Comparison of ENCODE assay signal across 23 mouse cellular contexts in the genomic region with DNA sequence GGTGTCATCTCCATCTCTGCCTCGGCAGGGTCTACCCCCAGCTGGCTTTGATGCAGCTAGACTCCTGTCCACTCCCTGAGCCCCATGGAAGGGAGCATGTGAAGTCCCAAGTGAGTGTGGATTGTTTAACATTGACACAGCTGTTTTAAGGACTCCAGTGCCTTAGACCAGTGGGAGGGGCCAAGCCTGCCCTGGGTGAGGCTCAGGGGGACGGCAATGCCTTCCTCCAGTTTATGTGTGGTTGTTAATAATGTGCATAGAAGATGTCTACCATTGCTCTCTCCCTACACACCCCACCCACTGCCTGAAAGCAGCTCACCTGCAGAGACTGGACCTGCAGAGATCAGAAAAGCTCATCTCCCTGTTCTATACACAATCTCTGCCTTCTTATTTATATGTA. TPM values are rescaled to one million over a fixed set of nuclear protein-coding genes. Genes with fewer than 3 reads are reported as not detected.
"Had no signal": no experiment of that assay in that cellular context is flagged by ENCODE, and none has a peak within 500 bp of the region (broad histone marks: within the 10 kb centered on the region; RNA-seq: fewer than 3 reads in every experiment).

No protein-coding gene starts in this region.

- DNase-seq: kidney, adult 11 months; kidney, adult 8-10 months; kidney, postnatal 14 days; kidney, postnatal 4 days; left cerebral cortex, postnatal 4 days; lung, adult 18-20 months; lung, postnatal 14 days; lung, postnatal 4 days; thymus, adult 2 months; thymus, postnatal 14 days; thymus, postnatal 4 days had no signal

- H3K36me3 ChIP-seq: intestine, embryonic 15.5 days; limb, embryonic 12.5 days; limb, embryonic 15.5 days; midbrain, embryonic 12.5 days; midbrain, embryonic 15.5 days; neural tube, embryonic 13.5 days; stomach, embryonic 15.5 days had no signal

- H3K27ac ChIP-seq: intestine, embryonic 15.5 days; limb, embryonic 12.5 days; limb, embryonic 15.5 days; midbrain, embryonic 12.5 days; midbrain, embryonic 15.5 days; neural tube, embryonic 13.5 days; stomach, embryonic 15.5 days had no signal

- H3K4me2 ChIP-seq: intestine, embryonic 15.5 days; limb, embryonic 12.5 days; limb, embryonic 15.5 days; midbrain, embryonic 12.5 days; midbrain, embryonic 15.5 days; neural tube, embryonic 13.5 days; stomach, embryonic 15.5 days had no signal

- H3K9ac ChIP-seq: intestine, embryonic 15.5 days; limb, embryonic 12.5 days; limb, embryonic 15.5 days; midbrain, embryonic 12.5 days; midbrain, embryonic 15.5 days; neural tube, embryonic 13.5 days; stomach, embryonic 15.5 days had no signal

- H3K4me1 ChIP-seq: intestine, embryonic 15.5 days; limb, embryonic 12.5 days had no signal

- H3K9me3 ChIP-seq: intestine, embryonic 15.5 days; limb, embryonic 12.5 days; limb, embryonic 15.5 days; midbrain, embryonic 12.5 days; midbrain, embryonic 15.5 days; neural tube, embryonic 13.5 days; stomach, embryonic 15.5 days had no signal

- H3K4me3 ChIP-seq: intestine, embryonic 15.5 days; limb, embryonic 12.5 days; limb, embryonic 15.5 days; midbrain, embryonic 12.5 days; midbrain, embryonic 15.5 days; myocyte; neural tube, embryonic 13.5 days; stomach, embryonic 15.5 days had no signal

- H3K27me3 ChIP-seq: intestine, embryonic 15.5 days; limb, embryonic 12.5 days; limb, embryonic 15.5 days; midbrain, embryonic 12.5 days; midbrain, embryonic 15.5 days; neural tube, embryonic 13.5 days; stomach, embryonic 15.5 days had no signal

- ATAC-seq: intestine, embryonic 15.5 days; midbrain, embryonic 15.5 days had no signal

RNA-seq across cellular contexts. Expression of gene Erv3, which starts 35.6 kb away (rescaled TPM):
- polyA plus RNA-seq: intestine, embryonic 15.5 days; kidney, embryonic 16.5 days; limb, embryonic 12.5 days; limb, embryonic 15.5 days; lung, embryonic 16.5 days; midbrain, embryonic 12.5 days; midbrain, embryonic 15.5 days; small intestine, adult 2 months; spleen, adult 2 months; stomach, embryonic 15.5 days had no signal
